Mouse (Mus musculus): ENCODE data around the gene Fyb. TPM values are rescaled to one million over a fixed set of nuclear protein-coding genes. Genes with fewer than 3 reads are reported as not detected.

The Fyb gene
- polyA plus RNA-seq, 1 experiment: 103 TPM

DNA sequence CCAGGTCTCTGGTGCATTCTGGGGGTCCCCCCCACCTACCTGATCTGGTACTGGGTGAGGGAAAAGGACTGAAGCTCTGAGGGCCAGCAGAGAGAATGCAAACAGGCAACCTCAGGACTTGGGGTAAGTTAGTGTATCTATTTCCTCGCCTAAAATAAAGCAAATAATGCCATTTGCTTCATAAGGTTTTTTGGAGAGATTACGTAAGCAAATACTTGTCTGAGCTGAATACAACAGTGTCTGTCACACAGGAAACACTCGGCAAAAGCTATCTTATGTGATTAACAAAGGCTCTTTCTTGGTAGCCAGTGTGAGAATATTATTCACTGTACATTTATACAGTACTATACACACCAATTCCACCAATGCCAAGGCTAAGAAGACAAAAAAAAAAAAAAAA is 76.0 kb downstream of the Fyb start:
- no peaks in the 10 kb centered on the region for H3K4me1 ChIP-seq (ENCODE audit: control insufficient read depth, insufficient read depth, low read length)
- no peaks in the 10 kb centered on the region for H3K27me3 ChIP-seq (ENCODE audit: control insufficient read depth, insufficient read depth, low read length)
- H3K4me3 ChIP-seq (ENCODE audit: control insufficient read depth, low read depth, low read length): no peak overlapping the region
- no peak overlapping the region for H3K27ac ChIP-seq (ENCODE audit: control insufficient read depth, insufficient read depth, low read depth, low read length)
- TF ChIP-seq CTCF (IDR thresholded peaks at IDR 0.05; ENCODE audit: control insufficient read depth, insufficient read depth, insufficient replicate concordance, low read depth, low read length) (no peak), POLR2A (IDR thresholded peaks at IDR 0.05; ENCODE audit: control insufficient read depth, low read depth, low read length) (no peak)
- H3K36me3 ChIP-seq (ENCODE audit: control insufficient read depth, insufficient read depth, low read length): no peaks in the 10 kb centered on the region

DNA sequence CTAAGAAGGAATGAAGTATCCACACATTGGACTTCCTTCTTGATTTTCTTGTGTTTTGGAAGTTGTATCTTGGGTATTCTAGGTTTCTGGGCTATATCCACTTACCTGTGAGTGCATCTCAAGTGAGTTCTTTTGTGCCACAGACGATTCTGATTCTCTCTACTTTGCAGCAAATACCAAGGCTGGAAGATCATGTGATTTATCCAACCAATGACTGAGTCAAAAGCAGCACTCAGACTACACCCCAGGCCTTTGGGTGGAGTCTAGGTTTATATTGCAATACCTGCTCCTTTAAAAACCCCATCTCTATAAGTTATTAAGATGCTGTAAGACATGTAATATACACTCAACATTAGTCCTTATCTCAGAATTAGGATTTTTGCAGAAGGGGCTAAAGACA is 77.7 kb downstream of the Fyb start:
- H3K36me3 ChIP-seq (ENCODE audit: control insufficient read depth, insufficient read depth, low read length): no peaks in the 10 kb centered on the region
- no peaks in the 10 kb centered on the region for H3K27me3 ChIP-seq (ENCODE audit: control insufficient read depth, insufficient read depth, low read length)
- no peak overlapping the region for H3K4me3 ChIP-seq (ENCODE audit: control insufficient read depth, low read depth, low read length)
- TF ChIP-seq CTCF (IDR thresholded peaks at IDR 0.05; ENCODE audit: control insufficient read depth, insufficient read depth, insufficient replicate concordance, low read depth, low read length) (no peak), POLR2A (IDR thresholded peaks at IDR 0.05; ENCODE audit: control insufficient read depth, low read depth, low read length) (no peak)
- no peaks in the 10 kb centered on the region for H3K4me1 ChIP-seq (ENCODE audit: control insufficient read depth, insufficient read depth, low read length)
- no peak overlapping the region for H3K27ac ChIP-seq (ENCODE audit: control insufficient read depth, insufficient read depth, low read depth, low read length)

GRCm38 (mm10) chr15:6601330-6601729 is 78.7 kb downstream of the Fyb start:
- no peaks in the 10 kb centered on the region for H3K4me1 ChIP-seq (ENCODE audit: control insufficient read depth, insufficient read depth, low read length)
- no peaks in the 10 kb centered on the region for H3K27me3 ChIP-seq (ENCODE audit: control insufficient read depth, insufficient read depth, low read length)
- TF ChIP-seq CTCF (IDR thresholded peaks at IDR 0.05; ENCODE audit: control insufficient read depth, insufficient read depth, insufficient replicate concordance, low read depth, low read length) (no peak), POLR2A (IDR thresholded peaks at IDR 0.05; ENCODE audit: control insufficient read depth, low read depth, low read length) (no peak)
- H3K27ac ChIP-seq (ENCODE audit: control insufficient read depth, insufficient read depth, low read depth, low read length): no peak overlapping the region
- no peaks in the 10 kb centered on the region for H3K36me3 ChIP-seq (ENCODE audit: control insufficient read depth, insufficient read depth, low read length)
- H3K4me3 ChIP-seq (ENCODE audit: control insufficient read depth, low read depth, low read length): no peak overlapping the region

- Histone ChIP-seq H3K36me3 (ENCODE audit: control insufficient read depth, insufficient read depth, low read length) (no peaks in the 10 kb centered on the region), H3K27ac (ENCODE audit: control insufficient read depth, insufficient read depth, low read depth, low read length) (no peak overlapping the region), H3K4me3 (ENCODE audit: control insufficient read depth, low read depth, low read length) (no peak overlapping the region), H3K27me3 (ENCODE audit: control insufficient read depth, insufficient read depth, low read length) (no peaks in the 10 kb centered on the region), H3K4me1 (ENCODE audit: control insufficient read depth, insufficient read depth, low read length) (no peaks in the 10 kb centered on the region)
- TF ChIP-seq POLR2A (IDR thresholded peaks at IDR 0.05; ENCODE audit: control insufficient read depth, low read depth, low read length) (no peak), CTCF (IDR thresholded peaks at IDR 0.05; ENCODE audit: control insufficient read depth, insufficient read depth, insufficient replicate concordance, low read depth, low read length) (no peak)
Observed at GRCm38 (mm10) chr15:6602003-6602402, 79.3 kb downstream of the Fyb start.

DNA sequence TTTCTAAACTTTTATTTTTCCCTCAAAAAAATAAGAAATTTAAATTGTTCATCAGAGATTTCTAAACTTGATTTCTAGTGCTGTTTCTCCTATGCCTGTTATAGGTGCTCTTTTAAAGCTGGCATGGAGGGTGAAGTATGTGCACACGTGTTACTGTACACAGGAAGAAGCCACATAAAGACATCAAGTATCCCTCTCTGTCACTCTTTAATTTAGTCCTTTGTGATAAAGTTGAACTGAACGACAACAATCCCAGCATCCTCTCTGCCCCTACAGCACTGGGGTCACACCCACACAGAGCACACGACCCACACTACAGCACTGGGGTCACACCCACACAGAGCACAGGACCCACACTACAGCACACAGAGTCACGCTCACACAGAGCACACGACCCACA is 88.0 kb downstream of the Fyb start:
- Histone ChIP-seq H3K4me3 (ENCODE audit: control insufficient read depth, low read depth, low read length) (no peak overlapping the region), H3K27ac (ENCODE audit: control insufficient read depth, insufficient read depth, low read depth, low read length) (no peak overlapping the region), H3K27me3 (ENCODE audit: control insufficient read depth, insufficient read depth, low read length) (no peaks in the 10 kb centered on the region), H3K36me3 (ENCODE audit: control insufficient read depth, insufficient read depth, low read length) (no peaks in the 10 kb centered on the region), H3K4me1 (ENCODE audit: control insufficient read depth, insufficient read depth, low read length) (no peaks in the 10 kb centered on the region)
- TF ChIP-seq POLR2A (IDR thresholded peaks at IDR 0.05; ENCODE audit: control insufficient read depth, low read depth, low read length): no peak
- TF ChIP-seq CTCF (IDR thresholded peaks at IDR 0.05; ENCODE audit: control insufficient read depth, insufficient read depth, insufficient replicate concordance, low read depth, low read length): no peak

DNA sequence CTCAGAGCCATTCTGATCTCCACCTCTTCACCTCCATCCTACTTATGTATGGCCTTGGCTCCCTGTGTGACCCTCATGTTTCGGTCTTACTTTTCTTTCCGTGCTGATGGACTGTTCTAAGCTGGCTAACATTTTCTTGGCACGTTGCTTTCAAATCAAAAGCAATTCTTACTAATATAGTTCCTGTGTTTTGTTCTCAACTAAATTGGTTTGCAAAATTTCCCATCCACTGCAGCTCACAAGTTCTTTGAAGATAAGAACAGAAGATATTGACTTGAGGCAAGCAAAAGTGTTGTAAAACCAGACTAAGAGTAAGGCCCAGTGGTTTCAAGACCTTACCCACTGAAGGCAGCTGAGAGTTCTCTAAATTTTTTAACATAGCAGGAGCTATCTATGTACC is 90.2 kb downstream of the Fyb start:
- Histone ChIP-seq H3K4me3 (ENCODE audit: control insufficient read depth, low read depth, low read length) (no peak overlapping the region), H3K27ac (ENCODE audit: control insufficient read depth, insufficient read depth, low read depth, low read length) (no peak overlapping the region), H3K4me1 (ENCODE audit: control insufficient read depth, insufficient read depth, low read length) (no peaks in the 10 kb centered on the region), H3K27me3 (ENCODE audit: control insufficient read depth, insufficient read depth, low read length) (no peaks in the 10 kb centered on the region), H3K36me3 (ENCODE audit: control insufficient read depth, insufficient read depth, low read length) (no peaks in the 10 kb centered on the region)
- TF ChIP-seq POLR2A (IDR thresholded peaks at IDR 0.05; ENCODE audit: control insufficient read depth, low read depth, low read length) (no peak), CTCF (IDR thresholded peaks at IDR 0.05; ENCODE audit: control insufficient read depth, insufficient read depth, insufficient replicate concordance, low read depth, low read length) (no peak)

- Histone ChIP-seq H3K4me3 (ENCODE audit: control insufficient read depth, low read depth, low read length) (no peak overlapping the region), H3K4me1 (ENCODE audit: control insufficient read depth, insufficient read depth, low read length) (no peaks in the 10 kb centered on the region), H3K27me3 (ENCODE audit: control insufficient read depth, insufficient read depth, low read length) (no peaks in the 10 kb centered on the region), H3K27ac (ENCODE audit: control insufficient read depth, insufficient read depth, low read depth, low read length) (no peak overlapping the region), H3K36me3 (ENCODE audit: control insufficient read depth, insufficient read depth, low read length) (no peaks in the 10 kb centered on the region)
- TF ChIP-seq POLR2A (IDR thresholded peaks at IDR 0.05; ENCODE audit: control insufficient read depth, low read depth, low read length) (no peak), CTCF (IDR thresholded peaks at IDR 0.05; ENCODE audit: control insufficient read depth, insufficient read depth, insufficient replicate concordance, low read depth, low read length) (no peak)
Observed at GRCm38 (mm10) chr15:6616382-6617149, 93.9 kb downstream of the Fyb start.

Measured in testis, adult 2 months (tissue).